Mouse (Mus musculus) kidney, postnatal 0 days (tissue): ENCODE measurements at regions not wholly inside any gene's neighbourhood (a gene's known extent, or its start where the extent isn't known, plus 50 kb on each side); places are given as distances from the start of the nearest gene placed in this dataset.

Experiments
- ATAC-seq: fragments of 200-750 bp; cut with Nextera tagmentation; replicated peaks from 2 replicates; pipeline ENCODE4 v1.8.0; 2017; ENCODE audit warnings: low read depth, moderate number of reproducible peaks, moderate TSS enrichment, moderate library complexity; ENCODE audit not compliant: low FRiP score
- DNase-seq: peaks from one replicate; pipeline ENCODE4 v3.0.0-alpha.2; 2016; ENCODE audit warnings: low spot score
- H3K27ac ChIP-seq: fragments of 300-500 bp; sonication (generic); 2 replicates; pipeline ENCODE4 v1.5.1; 2014; ENCODE audit warnings: mild to moderate bottlenecking
- H3K27me3 ChIP-seq: fragments of 300-500 bp; sonication (generic); 2 replicates; pipeline ENCODE4 v1.6.1; 2014; ENCODE audit warnings: low read length, mixed read lengths; ENCODE audit not compliant: insufficient read depth
- H3K36me3 ChIP-seq: fragments of 300-500 bp; sonication (generic); 2 replicates; pipeline ENCODE4 v1.6.1; 2014; ENCODE audit warnings: low read length, mixed read lengths; ENCODE audit not compliant: insufficient read depth
- H3K4me1 ChIP-seq: fragments of 300-500 bp; sonication (generic); replicated peaks from 2 replicates; pipeline ENCODE4 v1.6.1; 2014; ENCODE audit warnings: antibody characterized with exemption, low read length, mixed read lengths; ENCODE audit not compliant: insufficient read depth
- H3K4me2 ChIP-seq: fragments of 300-500 bp; sonication (generic); 2 replicates; pipeline ENCODE4 v1.6.1; 2014; ENCODE audit warnings: mild to moderate bottlenecking, low read length, moderate library complexity, mixed read lengths
- H3K4me3 ChIP-seq: fragments of 300-500 bp; sonication (generic); replicated peaks from 2 replicates; pipeline ENCODE4 v1.5.1; 2014; ENCODE audit warnings: low read depth, low read length
- H3K9ac ChIP-seq: fragments of 300-500 bp; sonication (generic); 2 replicates; pipeline ENCODE4 v1.6.1; 2014; ENCODE audit warnings: low read depth, low read length
- H3K9me3 ChIP-seq: fragments of 300-500 bp; sonication (generic); replicated peaks from 2 replicates; pipeline ENCODE4 v1.6.1; 2016; ENCODE audit warnings: low read length, inconsistent platforms, mixed read lengths
- CTCF ChIP-seq: IDR thresholded peaks from 2 replicates; pipeline ENCODE4 v1.5.1; 2016; ENCODE audit warnings: antibody characterized with exemption, low read depth, mild to moderate bottlenecking, moderate library complexity
- WGBS: fragments of 180-500 bp; shearing (Covaris S2); extraction: QIAGEN DNeasy Blood & Tissue Kit; methylation state at CpG from one replicate; pipeline ENCODE4 v1.1.7; 2014; 5-methylcytosine and 5-hydroxymethylcytosine counted together

DNA sequence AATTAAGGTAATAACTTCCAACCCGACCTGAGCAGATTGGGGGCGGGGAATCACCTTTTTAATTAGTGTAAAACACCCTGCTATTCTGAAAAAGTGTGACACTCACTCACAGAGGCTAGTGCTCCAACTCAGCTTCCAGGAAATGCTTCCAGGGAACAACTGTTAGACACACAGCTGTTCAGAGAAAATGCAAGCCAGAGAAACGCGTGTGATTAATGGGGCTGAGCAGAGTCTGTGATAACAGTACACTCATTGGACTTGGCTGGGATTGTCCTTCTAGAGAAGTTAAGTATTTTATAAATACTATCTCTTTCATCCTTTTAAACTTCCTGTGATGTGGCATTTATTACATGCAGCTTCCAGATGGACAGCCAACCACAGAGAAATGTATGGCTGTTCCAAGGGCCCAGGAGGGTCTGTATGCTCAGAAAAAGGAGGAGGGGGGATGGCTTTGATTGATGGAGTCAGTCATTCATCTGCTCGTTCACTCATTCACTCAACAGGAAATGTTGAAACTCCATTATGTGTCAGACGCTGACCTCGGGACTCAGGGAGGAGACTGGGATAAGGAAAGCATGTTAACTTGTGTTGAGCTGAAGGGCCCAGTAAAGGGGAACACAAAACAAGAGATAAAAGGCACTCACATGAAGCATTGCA is 332.9 kb downstream of the Efnb2 start:
- DNase-seq = peak; percentile 90
- WGBS = 11% methylated on average over 7 of the region's 7 CpGs
- Histone ChIP-seq H3K4me1 (peaks cover 26% of the 10 kb centered on the region), H3K9ac (no peak overlapping the region), H3K9me3 (no peaks in the 10 kb centered on the region), H3K4me2 (no peak overlapping the region), H3K27ac (no peak overlapping the region), H3K27me3 (no peaks in the 10 kb centered on the region), H3K4me3 (no peak overlapping the region), H3K36me3 (no peaks in the 10 kb centered on the region)
- TF ChIP-seq CTCF = no peak
- 0 out of 2 replicates have a peak, but pooled peaks have one; percentile 25 for ATAC-seq

DNA sequence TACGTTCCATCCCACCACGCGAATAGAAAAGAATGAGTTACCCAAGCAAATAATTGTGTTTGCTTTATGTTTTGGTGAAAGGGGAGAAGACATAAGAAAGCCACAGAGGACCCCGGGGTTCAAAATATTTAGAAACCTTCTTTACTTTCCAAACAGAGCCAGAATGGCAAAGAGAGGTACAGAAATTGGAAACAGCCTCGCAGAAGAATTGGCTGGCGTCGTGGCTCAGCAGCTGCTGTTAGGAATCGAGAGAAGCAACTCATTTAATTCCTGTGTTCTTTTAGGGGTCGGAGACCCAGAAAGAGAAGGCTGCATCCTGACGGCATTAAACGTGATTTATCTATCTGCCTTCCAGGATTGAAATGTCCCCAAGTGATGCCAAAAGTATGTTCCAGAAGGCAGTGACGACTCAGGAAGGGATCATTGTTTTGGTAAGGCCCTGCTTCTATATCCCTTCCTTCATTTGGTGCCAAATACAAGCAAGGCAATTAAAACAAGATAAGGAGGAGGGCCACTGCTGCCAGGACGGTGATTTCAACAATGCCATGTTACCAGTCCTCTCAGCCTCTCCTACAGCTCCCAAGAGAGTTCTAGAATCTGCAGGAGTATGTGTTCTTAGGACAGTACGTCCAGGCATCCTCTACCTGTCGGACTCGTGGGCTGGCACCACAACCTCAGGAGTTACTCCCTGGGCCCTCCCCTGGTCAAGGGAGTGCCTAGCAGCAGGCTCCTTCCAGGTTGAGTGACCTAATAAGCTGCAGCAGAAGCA is 334.8 kb downstream of the Efnb2 start:
- ATAC-seq (no peak), DNase-seq (peak; percentile 74)
- Histone ChIP-seq H3K9me3 (no peaks in the 10 kb centered on the region), H3K9ac (no peak overlapping the region), H3K4me1 (peaks cover 26% of the 10 kb centered on the region), H3K36me3 (no peaks in the 10 kb centered on the region), H3K4me3 (no peak overlapping the region), H3K27me3 (no peaks in the 10 kb centered on the region), H3K4me2 (no peak overlapping the region), H3K27ac (0 out of 2 replicates have a peak overlapping the region, but pooled peaks have one; percentile 48)
- WGBS = 32% methylated on average over 16 of the region's 16 CpGs
- no peak for TF ChIP-seq CTCF

DNA sequence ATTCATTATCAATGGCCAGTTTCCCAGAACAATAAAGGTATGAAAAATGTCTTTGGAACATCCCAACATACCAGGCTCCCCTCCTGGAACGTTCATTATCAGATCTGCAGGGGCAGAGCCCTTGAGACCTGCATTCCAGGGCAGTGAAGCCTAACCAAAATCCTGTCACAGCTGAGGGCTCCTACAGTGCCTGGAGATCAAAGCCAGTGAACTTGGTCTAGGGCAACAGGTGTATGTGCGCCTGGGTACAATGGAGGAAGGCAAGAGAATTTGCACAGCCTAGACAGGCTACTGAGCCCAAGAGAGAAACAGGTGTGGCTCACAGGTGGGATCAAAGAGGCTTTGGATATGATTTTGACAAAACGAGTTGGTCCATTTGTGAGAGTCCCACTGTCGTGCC is 335.6 kb downstream of the Efnb2 start:
- 0 out of 2 replicates have a peak overlapping the region, but pooled peaks have one; percentile 48 for H3K27ac ChIP-seq
- peaks cover 26% of the 10 kb centered on the region for H3K4me1 ChIP-seq
- H3K4me3 ChIP-seq = no peak overlapping the region
- WGBS = 28% methylated on average over 4 of the region's 4 CpGs
- H3K4me2 ChIP-seq = no peak overlapping the region
- TF ChIP-seq CTCF = no peak
- no peaks in the 10 kb centered on the region for H3K36me3 ChIP-seq
- H3K9me3 ChIP-seq = no peaks in the 10 kb centered on the region
- no peak overlapping the region for H3K9ac ChIP-seq
- DNase-seq (peak; percentile 53), ATAC-seq (peak; percentile 92)
- H3K27me3 ChIP-seq = no peaks in the 10 kb centered on the region

DNA sequence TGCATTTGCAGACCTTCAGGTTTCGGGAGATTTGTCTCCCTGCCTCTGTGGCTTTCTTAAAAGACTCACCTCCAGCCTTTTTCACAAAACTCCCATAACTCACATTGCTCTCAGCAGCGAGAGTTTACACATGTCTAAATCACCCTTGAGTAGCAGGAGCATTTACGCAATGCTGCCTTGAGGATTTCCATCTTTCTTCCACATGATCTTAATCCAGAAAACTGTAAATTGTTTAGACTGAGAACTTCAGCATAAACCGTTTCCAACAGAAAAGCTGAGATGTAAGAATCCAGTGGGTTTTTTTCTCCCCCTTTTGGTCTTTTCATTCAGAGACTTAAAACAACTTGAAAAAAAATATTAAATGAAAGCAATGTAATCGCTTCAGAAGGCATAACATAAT is 336.5 kb downstream of the Efnb2 start:
- H3K9me3 ChIP-seq = no peaks in the 10 kb centered on the region
- peaks cover 26% of the 10 kb centered on the region for H3K4me1 ChIP-seq
- no peak overlapping the region for H3K4me3 ChIP-seq
- TF ChIP-seq CTCF = no peak
- no peak overlapping the region for H3K4me2 ChIP-seq
- H3K27me3 ChIP-seq = no peaks in the 10 kb centered on the region
- ATAC-seq = no peak
- no peak overlapping the region for H3K9ac ChIP-seq
- DNase-seq = peak; percentile 36
- WGBS = 46% methylated on average over 5 of the region's 5 CpGs
- peak overlapping the region; percentile 62; the same call in 1 of the 2 replicates for H3K27ac ChIP-seq
- no peaks in the 10 kb centered on the region for H3K36me3 ChIP-seq

DNA sequence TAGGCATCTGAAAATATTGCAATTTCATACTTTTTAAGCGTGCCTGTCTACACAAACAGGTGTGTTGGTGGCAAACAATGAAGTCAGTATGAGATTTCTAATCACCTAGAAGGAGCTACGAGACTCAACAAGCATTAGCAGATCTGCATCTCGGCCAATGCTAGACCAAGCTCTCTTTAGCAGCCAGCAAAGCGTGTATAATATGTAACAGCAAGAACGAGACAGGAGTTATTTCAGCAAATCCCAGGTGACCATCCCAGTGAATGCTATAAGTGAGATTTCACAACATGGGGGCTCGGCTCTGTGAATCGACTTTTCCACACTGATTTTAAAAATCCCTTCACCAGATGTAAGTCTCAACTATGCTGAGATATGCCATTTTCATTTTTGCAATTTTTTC is 352.8 kb downstream of the Efnb2 start:
- H3K27ac ChIP-seq = no peak overlapping the region
- no peaks in the 10 kb centered on the region for H3K36me3 ChIP-seq
- no peak for ATAC-seq
- H3K4me2 ChIP-seq = no peak overlapping the region
- DNase-seq = no peak
- H3K4me1 ChIP-seq = 0 out of 2 replicates have a peak, but pooled peaks cover 3% of the 10 kb centered on the region
- TF ChIP-seq CTCF = no peak
- H3K9me3 ChIP-seq = no peaks in the 10 kb centered on the region
- 65% methylated on average over 7 of the region's 7 CpGs for WGBS
- H3K9ac ChIP-seq = no peak overlapping the region
- H3K27me3 ChIP-seq = no peaks in the 10 kb centered on the region
- H3K4me3 ChIP-seq = no peak overlapping the region

DNA sequence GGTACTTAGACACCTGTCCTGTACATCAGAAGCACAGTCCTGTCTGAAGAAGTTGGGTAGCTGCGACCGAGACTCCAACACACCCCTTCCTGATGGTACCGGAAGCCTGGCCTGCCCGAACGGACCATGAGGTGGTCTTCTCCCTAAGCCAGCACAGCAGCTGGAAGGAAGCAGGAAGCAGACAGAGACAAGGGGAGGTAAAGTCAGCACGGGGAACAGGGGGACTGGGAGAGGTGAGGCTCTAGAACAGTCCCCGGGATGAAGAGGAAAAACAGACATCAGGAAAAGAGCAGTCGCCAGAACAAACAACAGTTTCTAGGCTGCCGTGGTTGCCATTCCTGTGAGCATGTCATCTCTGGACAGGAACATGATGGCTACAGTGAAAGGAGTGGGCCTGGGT is 353.6 kb downstream of the Efnb2 start:
- ATAC-seq = no peak
- Histone ChIP-seq H3K9me3 (no peaks in the 10 kb centered on the region), H3K27me3 (no peaks in the 10 kb centered on the region), H3K36me3 (no peaks in the 10 kb centered on the region), H3K4me2 (no peak overlapping the region), H3K4me3 (no peak overlapping the region), H3K4me1 (0 out of 2 replicates have a peak, but pooled peaks cover 3% of the 10 kb centered on the region), H3K9ac (no peak overlapping the region), H3K27ac (no peak overlapping the region)
- no peak for DNase-seq
- TF ChIP-seq CTCF = no peak
- 72% methylated on average over 9 of the region's 9 CpGs for WGBS
